Mouse (Mus musculus): ENCODE measurements around the gene Arhgap8. TPM values are rescaled to one million over a fixed set of nuclear protein-coding genes. Genes with fewer than 3 reads are reported as not detected.

Arhgap8 gene
- polyA plus RNA-seq, 1 experiment from 2014 or later = 3.2 TPM

DNA sequence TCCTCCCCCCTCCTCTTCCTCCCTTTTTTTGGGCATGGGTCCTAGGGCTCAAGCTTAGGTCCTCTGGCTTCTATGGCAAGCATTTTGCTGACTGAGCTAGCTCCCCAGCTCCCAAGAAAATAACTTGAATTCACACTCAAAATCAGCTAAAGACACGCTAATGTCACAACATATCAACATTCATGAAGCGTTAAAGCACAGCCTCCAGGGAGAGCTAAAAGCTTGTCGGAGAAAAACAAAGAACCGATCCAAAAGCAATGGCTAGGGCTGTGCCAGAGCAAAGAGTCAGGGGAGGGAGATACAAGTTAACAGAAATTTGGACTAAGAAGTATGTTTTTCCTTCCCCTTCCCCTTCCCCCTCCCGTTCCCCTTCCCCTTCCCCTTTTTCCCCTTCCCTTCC is 58.7 kb downstream of the Arhgap8 start:
- Histone ChIP-seq H3K27me3 (ENCODE audit: control insufficient read depth, insufficient read depth, low read length) (no peaks in the 10 kb centered on the region), H3K4me1 (ENCODE audit: control insufficient read depth in 2 of 2, insufficient read depth in 2 of 2, low read length in 2 of 2) (no peaks in the 10 kb centered on the region; a peak in 1 of 4 replicates), H3K9me3 (ENCODE audit: control insufficient read depth, low read length) (no peaks in the 10 kb centered on the region), H3K36me3 (ENCODE audit: control insufficient read depth, insufficient read depth, low read length) (no peaks in the 10 kb centered on the region), H3K27ac (replicated peaks in 1 of 2; ENCODE audit: control insufficient read depth in 1 of 2, insufficient read depth in 1 of 2, low read depth in 2 of 2, low read length in 2 of 2) (no peak overlapping the region), H3K4me2 (ENCODE audit: low read length) (no peak overlapping the region), H3K4me3 (ENCODE audit: control insufficient read depth in 1 of 2, insufficient read depth in 1 of 2, low read depth in 1 of 2, low read length in 2 of 2) (no peak overlapping the region), H3K9ac (ENCODE audit: low read length) (no peak overlapping the region)
- no peak for ATAC-seq (ENCODE audit: insufficient number of reproducible peaks, insufficient read depth, low FRiP score, low read depth)
- WGBS = 54% methylated on average over 5 of the region's 5 CpGs

DNA sequence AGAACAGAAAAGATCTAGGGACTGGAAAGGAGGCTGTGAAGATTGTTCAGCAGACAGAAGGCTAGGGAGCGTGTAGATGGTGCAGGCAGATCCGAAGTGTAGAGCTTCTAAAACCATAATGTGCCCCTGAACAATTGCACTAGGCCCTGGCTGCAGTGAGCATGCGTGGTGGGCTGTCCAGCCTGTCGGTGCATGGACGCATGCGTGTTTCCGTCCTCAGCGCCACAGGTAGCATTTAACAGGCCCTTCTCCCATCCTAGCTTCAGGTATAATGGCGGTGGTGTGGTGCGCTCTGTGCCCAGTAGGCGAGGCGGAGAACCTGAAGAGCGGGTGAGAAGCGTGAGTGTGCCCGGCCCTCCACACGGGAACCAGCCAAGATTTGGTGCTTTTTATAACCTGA is 65.0 kb downstream of the Arhgap8 start:
- ATAC-seq (ENCODE audit: insufficient number of reproducible peaks, insufficient read depth, low FRiP score, low read depth) = no peak
- H3K9ac ChIP-seq (ENCODE audit: low read length) = no peak overlapping the region
- WGBS = 90% methylated on average over 16 of the region's 16 CpGs
- H3K9me3 ChIP-seq (ENCODE audit: control insufficient read depth, low read length) = no peaks in the 10 kb centered on the region
- no peaks in the 10 kb centered on the region for H3K36me3 ChIP-seq (ENCODE audit: control insufficient read depth, insufficient read depth, low read length)
- no peaks in the 10 kb centered on the region for H3K27me3 ChIP-seq (ENCODE audit: control insufficient read depth, insufficient read depth, low read length)
- no peaks in the 10 kb centered on the region for H3K4me1 ChIP-seq (ENCODE audit: control insufficient read depth in 2 of 2, insufficient read depth in 2 of 2, low read length in 2 of 2)
- no peak overlapping the region for H3K4me3 ChIP-seq (ENCODE audit: control insufficient read depth in 1 of 2, insufficient read depth in 1 of 2, low read depth in 1 of 2, low read length in 2 of 2)
- no peak overlapping the region for H3K4me2 ChIP-seq (ENCODE audit: low read length)
- no peak overlapping the region for H3K27ac ChIP-seq (replicated peaks in 1 of 2; ENCODE audit: control insufficient read depth in 1 of 2, insufficient read depth in 1 of 2, low read depth in 2 of 2, low read length in 2 of 2)

DNA sequence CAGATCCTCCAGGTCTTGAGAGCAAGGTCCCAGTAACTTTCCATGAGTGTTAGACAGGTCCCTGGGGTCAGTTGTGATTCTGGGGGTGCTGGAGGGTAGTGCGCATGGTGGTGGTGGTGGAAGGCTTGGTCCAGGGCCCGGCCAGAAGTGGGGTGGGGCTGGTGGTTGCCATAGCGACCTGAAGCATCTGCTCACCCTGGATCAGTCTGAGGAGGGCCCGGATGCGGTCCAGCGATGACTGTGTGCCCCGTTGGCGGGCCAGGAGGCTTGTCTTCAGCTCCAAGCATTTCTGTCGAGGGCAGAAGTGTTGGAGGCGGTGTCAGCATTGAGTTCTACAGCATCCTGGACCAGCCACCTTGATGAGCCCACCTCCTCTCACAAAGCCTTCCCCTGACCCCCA is 67.3 kb downstream of the Arhgap8 start:
- Histone ChIP-seq H3K4me1 (ENCODE audit: control insufficient read depth in 2 of 2, insufficient read depth in 2 of 2, low read length in 2 of 2) (no peaks in the 10 kb centered on the region), H3K4me2 (ENCODE audit: low read length) (no peak overlapping the region), H3K36me3 (ENCODE audit: control insufficient read depth, insufficient read depth, low read length) (no peaks in the 10 kb centered on the region), H3K4me3 (ENCODE audit: control insufficient read depth in 1 of 2, insufficient read depth in 1 of 2, low read depth in 1 of 2, low read length in 2 of 2) (no peak overlapping the region), H3K27me3 (ENCODE audit: control insufficient read depth, insufficient read depth, low read length) (no peaks in the 10 kb centered on the region), H3K27ac (replicated peaks in 1 of 2; ENCODE audit: control insufficient read depth in 1 of 2, insufficient read depth in 1 of 2, low read depth in 2 of 2, low read length in 2 of 2) (no peak overlapping the region), H3K9ac (ENCODE audit: low read length) (no peak overlapping the region), H3K9me3 (ENCODE audit: control insufficient read depth, low read length) (no peaks in the 10 kb centered on the region)
- no peak for ATAC-seq (ENCODE audit: insufficient number of reproducible peaks, insufficient read depth, low FRiP score, low read depth)
- WGBS = 82% methylated on average over 10 of the region's 10 CpGs

DNA sequence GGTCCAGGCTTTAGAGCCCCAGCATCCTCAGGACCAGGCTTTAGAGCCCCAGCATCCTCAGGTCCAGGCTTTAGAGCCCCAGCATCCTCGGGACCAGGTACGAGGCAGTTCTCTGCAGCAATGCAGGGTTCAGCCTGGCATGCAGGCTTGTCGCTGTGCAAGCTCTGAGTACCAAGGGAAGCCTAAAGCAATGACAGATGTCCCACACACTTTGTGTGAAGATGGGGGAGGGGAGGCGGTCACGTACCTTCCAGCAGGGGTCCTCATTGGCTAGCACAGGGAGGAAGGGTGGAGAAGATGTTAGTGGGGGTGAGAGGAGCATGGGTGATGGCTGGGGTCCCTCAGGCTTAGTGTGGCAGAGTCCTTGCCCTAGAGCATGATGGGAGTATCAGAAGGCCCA is 73.8 kb downstream of the Arhgap8 start:
- Histone ChIP-seq H3K27ac (replicated peaks in 1 of 2; ENCODE audit: control insufficient read depth in 1 of 2, insufficient read depth in 1 of 2, low read depth in 2 of 2, low read length in 2 of 2) (no peak overlapping the region), H3K27me3 (ENCODE audit: control insufficient read depth, insufficient read depth, low read length) (no peaks in the 10 kb centered on the region), H3K36me3 (ENCODE audit: control insufficient read depth, insufficient read depth, low read length) (no peaks in the 10 kb centered on the region), H3K9ac (ENCODE audit: low read length) (no peak overlapping the region), H3K4me2 (ENCODE audit: low read length) (no peak overlapping the region), H3K9me3 (ENCODE audit: control insufficient read depth, low read length) (no peaks in the 10 kb centered on the region), H3K4me1 (ENCODE audit: control insufficient read depth in 2 of 2, insufficient read depth in 2 of 2, low read length in 2 of 2) (no peaks in the 10 kb centered on the region), H3K4me3 (ENCODE audit: control insufficient read depth in 1 of 2, insufficient read depth in 1 of 2, low read depth in 1 of 2, low read length in 2 of 2) (no peak overlapping the region)
- ATAC-seq (ENCODE audit: insufficient number of reproducible peaks, insufficient read depth, low FRiP score, low read depth) = no peak
- 67% methylated on average over 5 of the region's 5 CpGs for WGBS

DNA sequence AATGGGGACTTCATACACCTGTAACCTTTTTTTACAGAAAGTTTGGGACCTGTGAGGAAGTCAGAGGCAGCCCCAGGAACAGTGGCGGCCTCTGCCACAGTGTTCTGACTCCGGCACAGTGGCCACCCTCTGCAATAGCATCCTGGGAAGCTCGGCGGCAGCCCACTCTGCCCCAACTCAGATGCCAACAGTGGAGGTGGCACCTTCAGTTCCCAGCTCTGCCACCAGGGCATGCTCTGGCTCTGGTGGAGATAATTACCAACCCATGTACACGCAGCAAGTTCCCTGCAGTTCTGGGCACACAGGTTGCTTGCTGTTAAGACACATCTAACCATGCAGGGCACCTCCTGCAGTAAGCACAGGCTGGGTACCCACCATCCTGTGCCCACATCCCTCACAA is 80.3 kb downstream of the Arhgap8 start:
- Histone ChIP-seq H3K9me3 (ENCODE audit: control insufficient read depth, low read length) (no peaks in the 10 kb centered on the region), H3K27me3 (ENCODE audit: control insufficient read depth, insufficient read depth, low read length) (no peaks in the 10 kb centered on the region), H3K27ac (replicated peaks in 1 of 2; ENCODE audit: control insufficient read depth in 1 of 2, insufficient read depth in 1 of 2, low read depth in 2 of 2, low read length in 2 of 2) (no peak overlapping the region), H3K4me1 (ENCODE audit: control insufficient read depth in 2 of 2, insufficient read depth in 2 of 2, low read length in 2 of 2) (no peaks in the 10 kb centered on the region), H3K4me3 (ENCODE audit: control insufficient read depth in 1 of 2, insufficient read depth in 1 of 2, low read depth in 1 of 2, low read length in 2 of 2) (no peak overlapping the region), H3K9ac (ENCODE audit: low read length) (no peak overlapping the region), H3K4me2 (ENCODE audit: low read length) (no peak overlapping the region), H3K36me3 (ENCODE audit: control insufficient read depth, insufficient read depth, low read length) (no peaks in the 10 kb centered on the region)
- WGBS = 87% methylated on average over 5 of the region's 5 CpGs
- no peak for ATAC-seq (ENCODE audit: insufficient number of reproducible peaks, insufficient read depth, low FRiP score, low read depth)

DNA sequence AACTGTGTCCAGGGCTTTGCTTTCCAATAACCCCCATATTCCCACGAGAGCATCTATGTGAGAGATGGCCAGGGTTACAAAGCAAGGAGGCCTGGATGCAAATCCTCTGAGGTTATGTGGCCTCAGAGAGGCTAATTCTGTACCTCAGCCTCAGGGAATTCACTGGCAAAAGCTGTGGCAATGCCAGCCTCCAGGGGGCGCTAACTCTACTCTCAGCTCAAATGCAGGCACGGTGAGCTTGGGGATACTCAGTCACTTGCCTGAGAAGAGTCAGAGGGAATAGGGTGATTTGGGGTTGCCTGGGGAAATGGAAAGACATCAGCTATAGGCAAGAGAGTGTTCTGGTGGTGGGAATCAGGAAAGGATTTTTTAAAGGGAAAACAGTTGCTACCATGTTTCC is 83.8 kb downstream of the Arhgap8 start:
- no peak for ATAC-seq (ENCODE audit: insufficient number of reproducible peaks, insufficient read depth, low FRiP score, low read depth)
- Histone ChIP-seq H3K4me2 (ENCODE audit: low read length) (no peak overlapping the region), H3K36me3 (ENCODE audit: control insufficient read depth, insufficient read depth, low read length) (no peaks in the 10 kb centered on the region), H3K4me3 (ENCODE audit: control insufficient read depth in 1 of 2, insufficient read depth in 1 of 2, low read depth in 1 of 2, low read length in 2 of 2) (no peak overlapping the region), H3K4me1 (ENCODE audit: control insufficient read depth in 2 of 2, insufficient read depth in 2 of 2, low read length in 2 of 2) (no peaks in the 10 kb centered on the region), H3K27me3 (ENCODE audit: control insufficient read depth, insufficient read depth, low read length) (no peaks in the 10 kb centered on the region), H3K9me3 (ENCODE audit: control insufficient read depth, low read length) (no peaks in the 10 kb centered on the region), H3K27ac (replicated peaks in 1 of 2; ENCODE audit: control insufficient read depth in 1 of 2, insufficient read depth in 1 of 2, low read depth in 2 of 2, low read length in 2 of 2) (no peak overlapping the region), H3K9ac (ENCODE audit: low read length) (no peak overlapping the region)
- WGBS = 53% methylated on average over 3 of the region's 3 CpGs

DNA sequence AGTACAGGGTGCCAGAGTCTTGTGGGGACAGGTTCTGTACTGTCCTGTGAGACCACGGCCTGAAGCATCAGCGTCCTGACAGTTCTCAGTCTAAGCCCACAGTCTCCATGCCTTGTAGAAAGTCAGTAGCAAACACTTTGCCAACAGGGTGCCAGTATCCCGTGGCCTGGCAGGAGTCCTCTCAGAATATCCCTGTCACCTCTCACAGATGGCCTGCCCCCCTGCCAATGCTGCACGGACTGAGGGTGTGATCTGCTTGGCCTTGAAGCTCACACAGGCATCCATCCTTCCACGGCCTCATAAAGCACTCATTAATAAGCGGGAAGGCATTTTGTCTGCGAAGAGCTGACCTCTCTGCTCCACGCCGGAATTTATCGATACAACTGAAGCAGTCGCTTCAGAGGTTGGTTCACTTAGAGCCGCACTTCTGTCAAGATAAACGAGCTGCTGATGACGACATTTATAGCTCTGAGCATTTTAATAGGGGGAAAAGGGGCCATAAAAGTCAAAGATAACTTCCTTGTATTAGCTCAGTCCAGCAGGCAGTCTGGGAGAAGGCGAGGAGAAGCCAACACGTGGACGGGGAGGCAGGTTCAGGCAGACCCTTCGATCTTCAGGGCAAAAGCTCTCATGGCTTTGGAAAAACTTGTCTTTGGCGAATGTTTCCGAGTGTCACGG is 89.6 kb downstream of the Arhgap8 start:
- no peaks in the 10 kb centered on the region for H3K4me1 ChIP-seq (ENCODE audit: control insufficient read depth in 2 of 2, insufficient read depth in 2 of 2, low read length in 2 of 2)
- H3K4me3 ChIP-seq (ENCODE audit: control insufficient read depth in 1 of 2, insufficient read depth in 1 of 2, low read depth in 1 of 2, low read length in 2 of 2) = no peak overlapping the region
- no peak for ATAC-seq (ENCODE audit: insufficient number of reproducible peaks, insufficient read depth, low FRiP score, low read depth)
- H3K9ac ChIP-seq (ENCODE audit: low read length) = no peak overlapping the region
- H3K36me3 ChIP-seq (ENCODE audit: control insufficient read depth, insufficient read depth, low read length) = no peaks in the 10 kb centered on the region
- H3K27ac ChIP-seq (replicated peaks in 1 of 2; ENCODE audit: control insufficient read depth in 1 of 2, insufficient read depth in 1 of 2, low read depth in 2 of 2, low read length in 2 of 2) = no peak overlapping the region
- H3K4me2 ChIP-seq (ENCODE audit: low read length) = no peak overlapping the region
- H3K27me3 ChIP-seq (ENCODE audit: control insufficient read depth, insufficient read depth, low read length) = no peaks in the 10 kb centered on the region
- H3K9me3 ChIP-seq (ENCODE audit: control insufficient read depth, low read length) = no peaks in the 10 kb centered on the region
- 73% methylated on average over 21 of the region's 21 CpGs for WGBS

DNA sequence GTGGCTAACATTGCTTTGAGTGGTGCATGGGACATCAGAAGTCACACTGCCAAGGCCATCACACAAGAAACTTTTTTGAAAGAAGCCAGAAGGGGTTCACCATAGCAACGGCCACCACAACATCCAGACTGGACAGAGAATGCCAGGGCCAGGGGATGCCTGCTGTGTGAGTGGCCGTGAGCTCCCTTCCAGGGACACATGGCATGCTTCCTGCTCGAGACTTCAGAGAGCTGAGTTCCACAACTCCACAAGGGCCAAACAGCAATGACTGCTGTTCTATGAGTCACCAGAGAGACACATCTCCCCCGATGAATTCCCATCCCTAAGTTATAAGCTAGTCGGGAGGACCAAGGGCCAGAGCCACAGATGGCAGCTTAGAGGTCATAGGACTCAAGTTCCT is 91.3 kb downstream of the Arhgap8 start:
- no peak for ATAC-seq (ENCODE audit: insufficient number of reproducible peaks, insufficient read depth, low FRiP score, low read depth)
- Histone ChIP-seq H3K27ac (replicated peaks in 1 of 2; ENCODE audit: control insufficient read depth in 1 of 2, insufficient read depth in 1 of 2, low read depth in 2 of 2, low read length in 2 of 2) (no peak overlapping the region), H3K4me3 (ENCODE audit: control insufficient read depth in 1 of 2, insufficient read depth in 1 of 2, low read depth in 1 of 2, low read length in 2 of 2) (no peak overlapping the region), H3K4me1 (ENCODE audit: control insufficient read depth in 2 of 2, insufficient read depth in 2 of 2, low read length in 2 of 2) (no peaks in the 10 kb centered on the region), H3K27me3 (ENCODE audit: control insufficient read depth, insufficient read depth, low read length) (no peaks in the 10 kb centered on the region), H3K9ac (ENCODE audit: low read length) (no peak overlapping the region), H3K9me3 (ENCODE audit: control insufficient read depth, low read length) (no peaks in the 10 kb centered on the region), H3K4me2 (ENCODE audit: low read length) (no peak overlapping the region), H3K36me3 (ENCODE audit: control insufficient read depth, insufficient read depth, low read length) (no peaks in the 10 kb centered on the region)
- WGBS = 53% methylated on average over 5 of the region's 5 CpGs
